Mouse (Mus musculus) bone marrow macrophage, adult 2 months (primary cell): ENCODE measurements around the gene Ube2j2.

Experiments
- CTCF ChIP-seq: IDR thresholded peaks from 2 replicates; pipeline ENCODE4 v1.5.1; 2012; ENCODE audit warnings: low read depth, mild to moderate bottlenecking, low read length, moderate library complexity
- POLR2A ChIP-seq: IDR thresholded peaks from 2 replicates; pipeline ENCODE4 v1.6.1; 2012; ENCODE audit warnings: mild to moderate bottlenecking, low read depth, low read length, borderline replicate concordance

- TF ChIP-seq CTCF (no peak), POLR2A (no peak)
These were observed 37.5 kb upstream of the Ube2j2 start for GRCm38 (mm10) chr4:155906125-155906524.
